Mouse (Mus musculus): ENCODE measurements around the gene Zfp36.
"Not testable (repeated sequence)": the region's sequence is repeated elsewhere in the genome, so short reads cannot be mapped to it uniquely, and the experiment has no call there.

Zfp36 gene

DNA sequence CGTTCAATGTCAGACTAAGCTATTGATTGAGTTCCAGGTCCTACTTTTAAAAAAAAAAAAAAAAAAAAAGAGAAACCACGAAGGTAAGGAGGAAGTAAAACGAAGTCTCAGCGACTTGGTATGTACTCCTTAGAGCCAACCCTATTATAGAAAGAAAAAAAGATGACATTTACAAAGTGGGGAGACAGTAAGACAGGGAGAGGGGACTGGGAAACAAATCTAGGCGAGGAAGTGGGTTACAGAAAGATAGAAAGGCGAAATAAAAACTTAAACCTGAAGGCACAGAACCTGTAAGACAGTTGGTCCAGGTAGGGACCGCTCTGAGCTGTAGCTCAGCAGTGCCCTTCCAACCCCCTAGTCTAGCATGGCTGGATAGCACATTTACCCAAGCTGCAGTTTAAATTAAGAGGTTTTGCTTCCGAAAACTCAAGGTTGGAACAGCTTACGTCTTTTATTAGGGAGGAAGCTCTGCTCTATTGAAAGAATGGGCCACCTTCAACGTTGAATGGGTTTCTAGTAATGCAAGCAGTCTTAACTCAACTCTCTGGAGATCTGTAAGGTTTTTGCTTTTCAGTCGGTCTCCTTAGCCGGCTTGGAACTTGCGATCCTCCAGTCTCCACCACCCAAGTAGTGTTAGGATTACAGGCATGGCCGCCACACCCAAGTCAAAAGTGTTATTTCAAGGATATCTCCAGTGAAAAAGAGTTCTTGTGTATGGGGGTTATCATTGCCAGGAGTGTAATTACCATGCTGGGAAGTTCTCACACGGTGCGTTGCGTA, at the start of gene Zfp36:
Gene Zfp36 (minus strand): TSS at position 17 of the 780 bp plus-strand sequence.
- no peak for DNase-seq (ENCODE audit: low spot score)

DNA sequence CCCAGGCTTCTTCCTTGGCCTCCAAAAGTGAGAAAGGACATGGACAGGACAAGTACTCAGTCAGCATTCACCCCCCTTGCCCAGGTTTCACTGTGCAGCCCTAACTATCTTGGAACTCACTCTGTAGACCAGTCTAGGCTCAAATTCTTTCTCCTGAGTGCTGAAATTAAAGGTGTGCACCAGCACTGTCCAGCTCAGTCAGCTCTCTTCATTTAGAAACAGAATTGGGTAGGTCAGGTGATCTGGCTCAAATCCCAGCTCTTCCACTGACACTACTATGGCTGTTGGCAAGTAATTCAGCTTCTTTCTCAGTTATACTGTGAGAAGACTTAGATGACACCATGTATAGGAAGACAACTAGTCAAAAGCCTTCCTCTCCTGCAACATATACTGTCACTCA, 47.7 kb upstream of the Zfp36 start:
- DNase-seq (ENCODE audit: low spot score): no peak

DNA sequence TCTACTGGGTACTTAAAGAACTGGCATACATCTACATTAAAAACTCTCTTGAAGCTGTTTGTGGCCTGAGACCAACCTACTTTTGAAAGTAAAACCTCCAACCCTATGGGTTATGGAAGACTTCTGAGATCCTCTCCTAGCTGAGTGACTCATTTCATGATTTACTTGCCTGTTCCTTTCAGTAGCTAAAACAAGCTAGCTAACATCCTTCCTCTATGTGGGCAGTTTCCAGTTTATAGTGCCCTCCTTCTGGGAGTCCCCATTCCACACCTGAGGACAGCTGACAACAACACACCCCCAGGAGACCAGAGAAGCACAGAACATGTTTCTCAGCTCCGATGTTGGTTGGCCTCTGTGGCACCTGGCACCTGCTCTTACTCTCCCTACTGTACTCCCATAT, 43.0 kb upstream of the Zfp36 start:
- DNase-seq (ENCODE audit: low spot score): no peak

DNA sequence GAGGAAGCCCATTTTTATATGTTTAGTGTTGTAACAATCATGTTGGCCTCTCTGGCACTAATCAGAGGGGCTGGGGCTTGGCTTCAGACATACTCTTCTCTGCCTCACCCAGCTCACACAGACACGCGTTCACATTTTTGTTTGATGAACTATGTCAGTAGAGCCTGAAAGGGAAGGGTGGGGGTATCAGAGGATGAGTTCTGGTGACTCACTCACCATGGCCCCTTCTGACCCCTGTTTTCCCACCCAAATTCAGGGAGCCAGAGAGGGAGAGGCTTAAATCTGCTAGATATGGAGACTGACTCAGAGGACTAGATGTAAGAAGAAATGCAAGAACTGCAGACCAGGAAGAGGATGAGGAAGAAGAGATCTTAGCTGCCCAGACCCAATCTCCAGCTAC, 39.4 kb upstream of the Zfp36 start:
- no peak for DNase-seq (ENCODE audit: low spot score)

DNA sequence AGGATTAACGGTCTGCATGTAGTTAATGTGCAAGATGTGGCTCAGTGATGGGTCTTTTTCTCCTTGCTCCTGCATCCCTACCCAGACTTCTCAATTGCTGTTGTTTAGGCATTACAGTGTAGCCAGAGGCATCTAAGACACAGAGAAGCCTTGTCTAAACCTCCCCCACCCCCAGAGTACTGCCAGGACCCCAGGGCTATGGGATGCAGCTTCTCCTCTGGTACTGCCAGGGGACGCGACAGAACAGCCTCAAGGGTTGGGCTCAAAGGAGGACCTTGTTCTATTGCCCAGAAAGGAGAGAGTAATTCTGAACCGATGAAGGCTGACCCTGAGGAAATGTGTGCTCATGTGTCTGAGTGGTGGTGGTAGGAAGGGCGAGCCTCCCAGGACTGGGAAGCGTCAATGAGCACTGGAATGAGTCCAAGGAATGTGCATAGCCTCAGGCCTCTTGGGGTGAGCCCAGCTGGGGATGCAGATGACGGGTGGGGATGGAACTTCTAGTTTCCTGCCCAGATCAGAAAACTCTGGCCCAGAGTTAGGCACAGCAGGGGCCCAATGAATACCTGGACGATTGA, 38.1 kb upstream of the Zfp36 start:
- DNase-seq (ENCODE audit: low spot score): no peak

DNA sequence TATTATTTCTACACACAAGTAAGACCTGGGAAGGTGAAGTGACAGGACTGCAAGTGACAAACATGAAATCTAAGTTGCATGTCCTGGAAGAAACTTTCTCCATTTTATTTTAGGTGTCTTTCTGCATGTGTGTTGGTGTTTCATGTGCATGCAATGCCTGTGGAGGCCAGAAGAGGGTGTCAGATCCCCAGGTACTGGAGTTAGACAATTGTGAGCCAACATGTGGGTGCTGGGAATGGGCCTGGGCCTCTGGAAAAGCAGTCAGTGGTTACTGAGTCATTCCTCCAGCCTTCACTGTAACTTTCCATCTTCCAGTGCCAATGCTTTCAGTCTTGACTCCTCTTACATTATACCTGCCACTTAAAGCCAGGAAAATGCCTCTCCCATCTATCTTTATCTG, 37.3 kb upstream of the Zfp36 start:
- no peak for DNase-seq (ENCODE audit: low spot score)

DNA sequence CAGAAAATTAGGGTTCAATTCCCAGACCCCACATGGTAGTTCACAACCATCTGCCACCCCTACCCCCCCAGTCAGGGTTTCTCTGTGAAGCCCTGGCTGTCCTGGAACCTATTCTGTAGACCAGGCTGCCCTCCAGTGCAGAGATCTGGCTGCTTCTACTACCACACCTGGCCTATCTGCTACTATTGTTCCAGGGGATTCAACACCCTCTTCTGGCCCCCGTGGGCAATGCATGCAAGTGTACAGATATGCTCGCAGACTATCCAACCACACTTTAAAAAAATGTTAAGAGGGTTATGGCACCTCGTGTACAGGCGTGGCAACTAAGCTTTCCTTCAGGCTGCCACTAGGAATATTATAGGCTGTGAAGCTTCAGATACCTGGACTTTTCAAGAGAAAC, 32.8 kb upstream of the Zfp36 start:
- no peak for DNase-seq (ENCODE audit: low spot score)

DNA sequence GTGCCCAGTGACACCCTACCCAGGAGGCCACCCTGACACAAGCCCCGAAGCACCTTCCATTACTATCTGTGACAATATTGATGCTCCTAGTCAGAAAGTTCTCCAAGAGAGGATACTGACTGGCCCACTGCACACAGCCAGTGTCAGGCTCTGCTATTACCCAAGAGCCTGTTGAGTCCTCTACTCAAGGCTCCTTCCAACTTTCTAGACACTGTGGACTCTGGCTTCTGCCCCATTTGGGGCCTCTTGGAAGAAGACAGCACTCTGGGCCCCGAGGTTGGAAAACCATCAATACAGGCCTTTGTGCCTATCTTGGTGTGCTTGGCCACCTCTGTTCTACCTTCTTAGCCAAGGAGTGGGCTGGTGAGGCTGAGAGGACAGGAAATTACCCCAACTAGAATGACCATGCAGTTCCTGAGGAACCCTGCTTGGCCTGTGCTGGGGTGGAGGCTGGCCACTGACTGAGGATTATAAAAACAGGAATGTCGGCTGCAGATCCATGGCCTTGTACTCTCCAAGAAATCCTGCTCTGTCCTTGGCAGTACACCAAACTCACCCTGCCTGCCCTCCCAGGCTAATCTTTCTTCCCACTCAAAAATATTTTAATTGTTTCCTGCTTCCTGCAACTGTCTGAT, 30.9 kb upstream of the Zfp36 start:
- DNase-seq (ENCODE audit: low spot score): peak; percentile 56

DNA sequence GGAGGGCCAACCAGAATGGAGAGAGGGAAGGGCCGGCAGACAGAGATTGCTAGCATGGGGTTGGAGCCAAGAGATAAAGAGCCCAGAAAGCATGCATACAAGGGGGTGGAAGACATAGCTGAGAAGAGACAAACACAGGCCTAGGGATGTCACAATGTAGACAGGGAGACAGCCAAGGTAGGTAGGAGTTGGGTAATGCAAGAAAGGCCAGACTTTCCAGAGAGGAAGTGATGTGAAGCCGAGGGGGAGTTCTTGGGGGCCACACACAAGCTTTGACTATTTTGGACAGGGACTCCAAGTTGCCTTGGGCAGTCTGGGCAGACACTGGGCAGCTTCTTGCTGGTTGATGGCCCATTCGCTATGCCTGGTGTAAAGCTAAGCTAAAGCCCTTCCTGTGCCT, 21.9 kb upstream of the Zfp36 start:
- no peak for DNase-seq (ENCODE audit: low spot score)

DNA sequence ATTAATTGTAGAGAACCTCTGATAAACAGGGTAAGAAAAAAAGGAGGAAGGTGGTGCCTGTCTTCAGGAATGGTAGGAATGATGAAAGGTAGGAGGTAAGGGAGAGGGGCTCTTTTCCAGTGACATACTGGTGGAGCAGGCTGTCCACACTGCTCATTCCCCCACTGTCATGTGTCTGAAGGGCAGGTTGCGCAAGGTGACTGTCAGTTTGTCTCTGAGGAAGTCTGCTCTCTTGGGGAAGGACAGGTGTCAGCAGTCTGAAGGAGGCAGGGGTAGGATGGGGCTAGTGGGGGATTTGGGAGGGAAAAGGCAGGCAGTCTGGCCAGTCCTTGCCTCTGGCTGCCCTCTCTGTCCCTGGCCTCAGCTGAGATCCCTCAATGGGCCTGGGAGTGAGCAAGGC, 21.0 kb upstream of the Zfp36 start:
- DNase-seq (ENCODE audit: low spot score): no peak

DNA sequence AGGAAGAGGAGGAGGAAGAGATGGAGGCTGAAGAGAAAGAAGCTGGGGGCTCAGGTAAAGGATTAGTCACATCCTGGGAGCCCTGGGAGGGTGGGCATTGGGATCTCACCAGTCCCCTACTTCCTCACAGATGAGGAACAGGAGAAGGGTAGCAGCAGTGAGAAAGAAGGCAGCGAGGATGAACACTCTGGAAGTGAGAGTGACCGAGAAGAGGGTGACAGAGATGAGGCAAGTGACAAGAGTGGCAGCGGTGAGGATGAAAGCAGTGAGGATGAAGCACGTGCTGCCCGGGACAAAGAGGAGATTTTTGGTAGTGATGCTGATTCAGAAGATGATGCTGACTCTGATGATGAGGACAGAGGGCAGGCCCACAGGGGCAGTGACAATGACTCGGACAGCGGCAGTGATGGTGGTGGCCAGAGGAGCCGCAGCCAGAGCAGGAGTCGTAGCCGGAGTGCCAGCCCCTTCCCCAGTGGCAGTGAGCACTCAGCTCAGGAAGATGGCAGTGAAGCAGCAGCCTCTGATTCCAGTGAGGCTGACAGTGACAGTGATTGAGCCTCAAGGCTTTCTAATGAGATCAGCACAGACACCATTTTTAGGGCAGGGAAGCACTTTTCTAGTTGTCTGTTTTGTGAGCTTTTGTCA, 18.8 kb upstream of the Zfp36 start:
- DNase-seq (ENCODE audit: low spot score): no peak

DNA sequence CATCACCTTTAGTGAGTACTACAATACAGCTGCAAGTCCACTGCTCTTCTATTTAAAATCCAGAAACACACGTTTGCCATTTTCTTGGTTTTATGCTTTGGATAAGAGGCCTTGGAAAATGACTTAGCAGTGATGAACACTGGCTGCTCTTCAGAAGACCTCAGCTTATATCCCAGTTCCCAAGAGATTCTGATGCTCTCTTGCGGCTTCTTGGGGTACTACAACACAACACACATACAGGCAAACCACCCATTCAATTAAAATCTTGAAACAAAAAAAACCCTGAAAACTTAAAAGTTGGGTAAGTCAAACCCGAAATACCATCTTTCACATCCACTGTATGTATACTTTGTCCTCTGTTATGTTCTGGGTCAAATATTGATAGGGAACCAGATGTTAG, 17.9 kb upstream of the Zfp36 start:
- DNase-seq (ENCODE audit: low spot score): no peak

DNA sequence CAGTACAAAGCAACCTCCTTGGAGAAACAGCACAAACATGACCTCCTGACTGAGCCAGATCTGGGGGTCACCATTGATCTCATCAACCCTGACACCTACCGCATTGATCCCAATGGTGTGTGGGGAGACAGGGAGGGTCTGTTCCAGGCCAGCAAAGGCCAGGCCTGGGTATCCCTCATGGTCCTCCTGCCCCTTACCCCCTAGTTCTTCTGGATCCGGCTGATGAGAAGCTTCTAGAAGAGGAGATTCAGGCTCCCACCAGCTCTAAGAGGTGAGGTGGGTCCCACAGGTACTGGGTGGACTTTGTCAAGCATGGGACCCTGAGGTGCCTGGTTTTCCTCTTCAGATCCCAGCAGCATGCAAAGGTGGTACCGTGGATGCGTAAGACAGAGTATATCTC, 15.4 kb upstream of the Zfp36 start:
- DNase-seq (ENCODE audit: low spot score): no peak

DNA sequence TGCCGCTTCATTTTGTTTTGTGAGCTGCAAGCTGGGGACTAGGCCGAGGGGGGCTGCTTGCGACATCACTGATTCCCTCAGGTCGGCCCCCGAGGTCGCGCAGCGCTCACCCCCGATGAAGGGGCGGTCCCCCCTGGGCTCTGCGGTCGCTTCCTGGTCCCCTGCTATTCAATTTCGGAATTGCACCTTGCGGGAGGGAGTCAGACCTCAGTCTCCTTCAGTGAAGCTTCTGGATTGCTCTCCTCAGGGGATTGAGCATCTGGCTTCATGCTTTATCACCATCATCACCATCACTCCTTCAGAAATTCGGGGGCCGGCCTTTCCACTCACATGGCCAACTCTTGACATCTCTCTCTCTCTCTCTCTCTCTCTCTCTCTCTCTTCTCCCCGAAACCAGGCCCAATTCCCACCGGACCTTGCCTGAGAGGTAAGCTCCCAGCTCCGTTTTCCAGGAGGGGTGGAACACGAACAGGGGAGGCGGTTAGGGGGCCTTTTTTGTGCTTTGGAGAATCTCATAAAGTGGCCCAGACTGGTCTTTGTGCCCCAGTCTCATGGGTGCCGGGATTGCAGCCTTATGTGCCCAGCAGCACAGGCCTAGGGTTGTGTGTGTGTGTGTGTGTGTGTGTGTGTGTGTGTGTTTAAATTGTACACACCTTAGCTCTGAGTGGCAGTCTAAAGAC, 13.4 kb upstream of the Zfp36 start:
- no peak for DNase-seq (ENCODE audit: low spot score)

DNA sequence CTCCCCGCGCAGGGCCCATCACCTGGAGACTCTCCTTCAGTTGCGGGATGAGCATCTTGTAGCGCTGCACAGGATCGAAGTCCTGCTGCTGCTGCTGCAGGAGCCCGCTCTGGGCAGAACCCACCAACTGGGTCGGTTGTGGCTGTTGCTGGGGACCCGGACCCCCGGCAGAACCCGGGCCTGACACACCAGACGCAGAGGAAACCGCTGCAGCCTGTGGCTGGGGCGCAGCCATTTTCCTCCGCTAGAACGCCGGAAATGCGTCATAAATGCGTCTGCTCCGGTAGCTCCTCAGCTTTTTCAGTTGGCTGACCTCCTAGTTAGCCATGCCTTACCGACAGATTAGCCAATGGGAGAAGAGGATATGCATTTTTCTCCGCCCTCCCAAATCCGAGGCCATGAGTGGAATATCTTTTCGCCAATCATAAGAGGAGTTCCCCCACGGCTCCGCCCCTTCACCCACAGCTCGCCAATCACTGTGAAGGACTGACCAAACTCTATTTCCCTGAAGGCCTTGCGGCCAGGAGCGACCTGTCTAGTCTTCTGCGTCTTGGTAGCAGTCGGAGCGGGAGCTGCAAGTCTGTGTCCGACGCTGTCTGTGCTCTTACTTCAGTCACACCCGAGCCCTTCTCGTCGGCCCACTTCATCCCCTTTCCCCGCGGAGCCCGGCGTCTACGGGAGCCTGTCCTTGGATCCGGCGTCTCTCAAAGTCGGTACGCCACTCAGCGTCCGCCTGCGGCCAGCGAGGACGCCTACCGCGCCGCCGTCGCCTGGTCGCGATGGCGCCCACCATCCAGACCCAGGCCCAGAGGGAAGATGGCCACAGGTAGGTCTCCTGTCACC, 12.6 kb upstream of the Zfp36 start, which contains the start of the genes Med29 and Paf1:
Gene Med29 (minus strand): TSS at position 280 of the 843 bp plus-strand sequence.
Gene Paf1 (plus strand): TSS at position 523 of the 843 bp plus-strand sequence.
- DNase-seq (ENCODE audit: low spot score): peak; percentile 86

DNA sequence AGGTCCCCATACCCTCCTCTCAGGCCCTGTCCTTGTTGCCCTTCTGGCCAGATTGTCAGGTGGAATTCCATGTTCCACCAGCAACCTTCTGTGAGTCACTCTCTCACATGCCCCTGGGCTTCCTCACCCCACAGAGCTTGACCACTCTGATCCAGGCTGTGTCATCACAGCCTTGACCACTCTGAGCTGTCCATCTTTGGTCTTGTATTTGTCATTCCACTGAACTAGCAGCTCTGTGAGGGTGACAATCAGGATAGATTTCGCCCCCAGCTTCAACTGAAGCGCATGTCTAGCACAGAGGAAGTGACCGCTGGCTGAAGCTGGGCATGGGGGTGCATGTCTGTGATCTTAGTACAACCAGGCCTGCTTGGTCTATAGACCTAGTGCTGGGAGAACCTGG, 10.3 kb upstream of the Zfp36 start:
- DNase-seq (ENCODE audit: low spot score): no peak

DNA sequence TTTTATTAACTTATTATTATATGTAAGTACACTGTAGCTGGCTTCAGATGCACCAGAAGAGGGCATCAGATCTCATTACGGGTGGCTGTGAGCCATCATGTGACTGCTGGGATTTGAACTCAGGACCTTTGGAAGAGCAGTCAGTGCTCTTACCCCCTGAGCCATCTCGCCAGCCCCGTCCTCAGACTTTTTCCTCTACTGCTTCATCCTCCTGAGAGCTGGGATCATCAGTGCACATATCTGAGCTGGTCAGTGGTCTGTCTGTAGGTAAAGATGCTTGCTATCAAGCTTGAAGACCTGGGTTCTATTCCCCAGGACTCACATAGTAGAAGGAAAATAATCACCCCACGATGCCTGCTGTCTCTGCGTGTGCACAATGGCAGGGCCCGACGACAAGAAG, 7.3 kb upstream of the Zfp36 start:
- not testable (repeated sequence) for DNase-seq (ENCODE audit: low spot score)

DNA sequence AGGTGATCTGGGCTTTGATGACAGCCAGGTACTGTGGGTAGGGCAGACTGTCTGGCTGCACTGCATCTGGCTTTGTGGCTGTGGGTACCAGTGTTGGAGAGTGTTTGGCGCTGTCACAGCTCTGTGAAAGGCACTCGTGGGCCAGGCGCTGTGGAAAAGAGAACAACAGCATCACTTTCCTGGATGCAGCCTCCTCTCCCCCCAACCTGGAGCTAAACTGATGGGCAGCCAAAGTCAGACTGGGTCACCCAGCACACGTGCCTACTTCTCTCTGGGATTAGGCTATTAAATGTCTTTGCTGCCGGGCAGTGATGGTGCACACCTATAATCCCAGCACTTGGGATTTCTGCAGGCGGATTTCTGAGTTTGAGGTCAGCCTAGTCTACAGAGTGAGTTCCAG, 6.8 kb upstream of the Zfp36 start:
- DNase-seq (ENCODE audit: low spot score): not testable (repeated sequence)

DNA sequence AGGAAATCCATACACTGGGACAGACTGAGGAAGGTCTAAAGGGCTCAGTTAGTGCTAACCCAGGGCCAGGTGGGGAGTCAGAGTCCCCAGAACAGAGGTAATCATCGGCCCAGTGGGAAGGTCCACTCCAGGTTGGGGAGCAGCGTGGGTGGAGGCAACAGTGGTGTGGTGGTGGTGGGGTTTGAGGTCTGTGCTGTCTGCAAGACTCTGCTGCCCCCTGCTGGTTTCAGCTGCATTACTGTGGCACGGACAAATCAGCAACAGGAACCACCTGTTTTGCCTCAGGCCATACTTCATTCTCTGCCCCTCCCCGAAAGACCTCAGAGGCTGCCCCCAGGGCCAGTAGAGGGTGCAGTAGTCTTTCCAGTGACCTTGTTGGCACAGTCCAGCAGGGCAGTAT, 6.4 kb upstream of the Zfp36 start:
- peak; percentile 84 for DNase-seq (ENCODE audit: low spot score)

DNA sequence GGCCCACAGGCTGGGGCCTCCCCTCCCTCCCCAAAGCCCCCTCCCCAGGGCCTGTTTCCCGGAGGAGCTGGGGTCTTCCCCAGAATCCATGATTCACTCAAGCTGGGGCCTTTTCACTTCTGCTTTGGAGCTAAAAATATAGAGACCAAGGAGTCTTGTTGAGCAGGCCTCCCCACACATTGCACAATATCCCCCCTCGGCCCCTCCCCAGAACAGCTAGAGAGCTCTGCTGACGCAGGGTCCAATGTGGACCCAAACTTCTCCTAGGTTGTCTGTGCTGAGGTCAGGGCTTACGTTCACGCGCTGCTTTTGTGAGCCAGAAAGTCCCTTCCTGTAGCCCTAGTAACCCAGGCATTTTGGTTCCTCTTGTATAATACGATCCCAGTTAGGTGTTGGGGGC, 6.0 kb upstream of the Zfp36 start:
- DNase-seq (ENCODE audit: low spot score): no peak

DNA sequence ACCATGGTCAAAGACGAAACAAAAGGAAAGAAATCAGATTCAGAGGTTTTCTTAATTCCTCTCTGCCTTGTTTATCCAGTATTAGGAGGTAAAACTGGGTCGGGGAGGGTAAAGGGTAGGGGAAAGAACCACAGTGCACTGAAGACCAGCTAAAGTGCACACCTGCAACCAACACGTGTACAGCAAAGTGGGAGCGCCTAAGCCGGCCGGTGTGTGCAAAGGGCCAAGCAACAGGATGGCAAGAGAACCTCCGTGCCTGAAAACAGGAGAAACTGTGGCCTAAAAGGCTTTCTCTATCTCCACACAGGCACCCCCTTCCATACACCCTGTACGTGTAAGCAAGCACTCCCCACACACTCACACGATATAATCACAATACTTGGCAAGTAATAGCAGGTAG, 5.1 kb upstream of the Zfp36 start:
- no peak for DNase-seq (ENCODE audit: low spot score)
